Mouse (Mus musculus): ENCODE measurements around the gene Tubd1.
A peak's percentile ranks its signal among the peaks of the same experiment; 100 is the strongest.

DNA sequence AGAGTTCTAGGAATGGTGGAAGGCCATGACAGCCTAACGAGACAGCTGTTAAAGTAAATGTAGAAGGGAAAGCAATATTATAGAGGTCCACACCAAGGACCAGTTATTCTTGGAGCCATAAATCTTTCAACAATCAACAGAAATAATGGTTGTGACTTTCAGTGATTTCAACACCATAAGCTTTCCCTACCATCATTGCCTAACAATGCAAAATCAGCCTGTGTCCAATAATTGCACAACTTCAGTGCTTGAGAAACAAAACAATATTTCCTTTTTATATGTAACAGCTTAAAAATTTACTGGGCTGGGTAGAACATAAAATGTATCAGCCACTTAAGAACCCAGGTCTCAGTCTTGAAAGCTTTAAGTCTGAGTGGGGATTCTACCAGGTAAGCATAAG, 58.9 kb downstream of the Tubd1 start:
- TF ChIP-seq POLR2A (IDR thresholded peaks at IDR 0.05; ENCODE audit: low read depth, low read length) (peak; percentile 41; the same call in 1 of the 2 replicates), CTCF (IDR thresholded peaks at IDR 0.05; ENCODE audit: borderline replicate concordance, insufficient read depth, low read length) (no peak)

All from embryonic fibroblast, embryonic 13.5 days (primary cell).